8 mouse cellular contexts compared by ENCODE assay signal in the genomic region with DNA sequence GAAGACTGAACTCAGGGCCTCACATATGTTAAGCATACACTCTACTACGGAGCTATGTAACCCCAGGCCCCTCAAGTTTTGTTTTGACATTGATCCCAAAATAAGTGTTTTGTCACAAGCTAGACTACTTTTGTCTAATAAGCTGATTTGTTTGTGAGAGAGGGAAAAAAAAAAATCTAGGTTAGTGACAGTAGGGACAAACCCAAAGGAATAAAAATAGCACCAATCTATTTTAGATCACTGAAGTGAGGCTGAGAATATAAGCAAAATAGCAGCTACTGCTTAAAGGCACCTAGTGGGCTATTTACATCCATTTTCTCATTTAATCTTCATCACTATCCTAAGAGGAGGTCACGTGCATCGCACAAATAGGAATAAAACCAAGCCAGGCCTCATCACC. TPM values are rescaled to one million over a fixed set of nuclear protein-coding genes. Genes with fewer than 3 reads are reported as not detected.
DNase-seq lines count a peak whose midpoint lies in the region; ATAC-seq and TF ChIP-seq lines count a peak whose summit lies in the region.

No protein-coding gene starts in this region.

- no peak for TF ChIP-seq POLR2A in kidney, adult 2 months (IDR thresholded peaks at IDR 0.05; ENCODE audit: low read depth, low read length)

- H3K4me3 ChIP-seq in kidney, adult 2 months (ENCODE audit: insufficient read depth, low read depth, low read length): 0 out of 2 replicates have a peak overlapping the region, but pooled peaks have one; percentile 74
- H3K4me3 ChIP-seq in brown adipose tissue, adult 24 weeks (ENCODE audit: insufficient read depth, low read depth, low read length): peak overlapping the region; percentile 80
- H3K4me3 ChIP-seq in hindbrain, embryonic 14.5 days (replicated peaks; ENCODE audit: low read length): peak overlapping the region; percentile 60
- peak overlapping the region; percentile 56 for H3K4me3 ChIP-seq in midbrain, embryonic 13.5 days (replicated peaks)

- no peak overlapping the region for H3K27ac ChIP-seq in kidney, adult 2 months (ENCODE audit: insufficient read depth, low read depth, low read length)
- no peak overlapping the region for H3K27ac ChIP-seq in brown adipose tissue, adult 24 weeks (replicated peaks; ENCODE audit: low read depth, low read length)
- no peak overlapping the region for H3K27ac ChIP-seq in hindbrain, embryonic 14.5 days
- no peak overlapping the region for H3K27ac ChIP-seq in midbrain, embryonic 13.5 days

- 71% methylated on average over 3 of the region's 3 CpGs for WGBS in kidney, adult 2 months
- 89% methylated on average over 3 of the region's 3 CpGs for WGBS in hindbrain, embryonic 14.5 days
- 83% methylated on average over 3 of the region's 3 CpGs for WGBS in midbrain, embryonic 13.5 days

- no peak for DNase-seq in kidney, adult 2 months
- DNase-seq in kidney, adult 18-20 months: no peak
- no peak for DNase-seq in hindbrain, embryonic 14.5 days (ENCODE audit: low spot score)
- DNase-seq in cerebellum, postnatal 14 days: no peak
- DNase-seq in adrenal gland, postnatal 25 days: no peak
- no peak for DNase-seq in lung, postnatal 14 days

- no peaks in the 10 kb centered on the region for H3K9me3 ChIP-seq in hindbrain, embryonic 14.5 days (ENCODE audit: control insufficient read depth, low read length)
- H3K9me3 ChIP-seq in midbrain, embryonic 13.5 days: no peaks in the 10 kb centered on the region

- H3K27me3 ChIP-seq in kidney, adult 2 months (replicated peaks; ENCODE audit: control insufficient read depth, insufficient read depth, low read length): no peaks in the 10 kb centered on the region
- H3K27me3 ChIP-seq in hindbrain, embryonic 14.5 days (ENCODE audit: control insufficient read depth, insufficient read depth, low read length): no peaks in the 10 kb centered on the region
- H3K27me3 ChIP-seq in midbrain, embryonic 13.5 days: 0 out of 2 replicates have a peak, but pooled peaks cover 10% of the 10 kb centered on the region

- no peak for ATAC-seq in hindbrain, embryonic 14.5 days (ENCODE audit: low FRiP score)
- ATAC-seq in midbrain, embryonic 13.5 days: no peak

- H3K9ac ChIP-seq in hindbrain, embryonic 14.5 days: peak overlapping the region; percentile 70
- peak overlapping the region; percentile 73 for H3K9ac ChIP-seq in midbrain, embryonic 13.5 days (replicated peaks)

- H3K36me3 ChIP-seq in kidney, adult 2 months (ENCODE audit: control insufficient read depth, insufficient read depth, low read length): no peaks in the 10 kb centered on the region
- H3K36me3 ChIP-seq in hindbrain, embryonic 14.5 days (replicated peaks; ENCODE audit: control insufficient read depth, insufficient read depth): peaks cover 7% of the 10 kb centered on the region; the same call in 1 of the 2 replicates
- no peaks in the 10 kb centered on the region for H3K36me3 ChIP-seq in midbrain, embryonic 13.5 days

- H3K4me1 ChIP-seq in kidney, adult 2 months (ENCODE audit: control insufficient read depth, insufficient read depth, low read length): peaks cover 2% of the 10 kb centered on the region; the same call in 1 of the 2 replicates
- peaks cover 5% of the 10 kb centered on the region for H3K4me1 ChIP-seq in brown adipose tissue, adult 24 weeks (ENCODE audit: control insufficient read depth, insufficient read depth, insufficient read length, low read length)
- peaks cover 20% of the 10 kb centered on the region for H3K4me1 ChIP-seq in hindbrain, embryonic 14.5 days (replicated peaks; ENCODE audit: control insufficient read depth, insufficient read depth, low read length)
- H3K4me1 ChIP-seq in midbrain, embryonic 13.5 days (replicated peaks): peaks cover 32% of the 10 kb centered on the region

- no peak for TF ChIP-seq CTCF in kidney, adult 2 months (conservative IDR thresholded peaks at IDR 0.05; ENCODE audit: insufficient read depth, insufficient read length, low read depth, low read length)

- H3K4me2 ChIP-seq in hindbrain, embryonic 14.5 days (replicated peaks): peak overlapping the region; percentile 96
- H3K4me2 ChIP-seq in midbrain, embryonic 13.5 days (replicated peaks): peak overlapping the region; percentile 79

RNA-seq across cellular contexts. Expression of a gene that starts 1.4 kb away (rescaled TPM):
- polyA plus RNA-seq in kidney, adult 2 months (2012; rRNA removed): 23.7 and 26.2 TPM in 2 replicates
- 9.6 and 10.3 TPM in 2 replicates for polyA plus RNA-seq in brown adipose tissue, adult 24 weeks (2012; ENCODE audit: insufficient read depth, insufficient read length, missing spikeins)
- polyA plus RNA-seq in hindbrain, embryonic 14.5 days (2014; fragmentation: Nextera tagmentation; extraction: Ambion mirVana): 67.6 and 69.1 TPM in 2 replicates
- 73.7 and 74.6 TPM in 2 replicates for polyA plus RNA-seq in midbrain, embryonic 13.5 days (2015; fragmentation: Nextera tagmentation; extraction: Ambion mirVana)
- 33.1 and 34.2 TPM in 2 replicates for total RNA-seq in adrenal gland, postnatal 25 days (2021)

RNA-seq across cellular contexts. Expression of a gene that starts 22.2 kb away (rescaled TPM):
- polyA plus RNA-seq in kidney, adult 2 months (2012; rRNA removed): 3,607 and 3,750 TPM in 2 replicates
- 4,354 and 4,380 TPM in 2 replicates for polyA plus RNA-seq in brown adipose tissue, adult 24 weeks (2012; ENCODE audit: insufficient read depth, insufficient read length, missing spikeins)
- 1,225 and 1,275 TPM in 2 replicates for polyA plus RNA-seq in hindbrain, embryonic 14.5 days (2014; fragmentation: Nextera tagmentation; extraction: Ambion mirVana)
- 750 and 771 TPM in 2 replicates for polyA plus RNA-seq in midbrain, embryonic 13.5 days (2015; fragmentation: Nextera tagmentation; extraction: Ambion mirVana)
- 781 and 926 TPM in 2 replicates for total RNA-seq in adrenal gland, postnatal 25 days (2021)

RNA-seq across cellular contexts. Expression of a gene that starts 27.6 kb away (rescaled TPM):
- 1.5 and 1.8 TPM in 2 replicates for polyA plus RNA-seq in kidney, adult 2 months (2012; rRNA removed)
- polyA plus RNA-seq in brown adipose tissue, adult 24 weeks (2012; ENCODE audit: insufficient read depth, insufficient read length, missing spikeins): 1.0 and 7.8 TPM in 2 replicates
- 12.0 and 13.4 TPM in 2 replicates for polyA plus RNA-seq in hindbrain, embryonic 14.5 days (2014; fragmentation: Nextera tagmentation; extraction: Ambion mirVana)
- 41.1 and 52.8 TPM in 2 replicates for polyA plus RNA-seq in midbrain, embryonic 13.5 days (2015; fragmentation: Nextera tagmentation; extraction: Ambion mirVana)
- total RNA-seq in adrenal gland, postnatal 25 days (2021): 5.6 and 6.0 TPM in 2 replicates

RNA-seq across cellular contexts. Expression of a gene that starts 33.5 kb away (rescaled TPM):
- 122 and 126 TPM in 2 replicates for polyA plus RNA-seq in kidney, adult 2 months (2012; rRNA removed)
- polyA plus RNA-seq in brown adipose tissue, adult 24 weeks (2012; ENCODE audit: insufficient read depth, insufficient read length, missing spikeins): 28.7 and 44.7 TPM in 2 replicates
- 231 and 234 TPM in 2 replicates for polyA plus RNA-seq in hindbrain, embryonic 14.5 days (2014; fragmentation: Nextera tagmentation; extraction: Ambion mirVana)
- 247 and 260 TPM in 2 replicates for polyA plus RNA-seq in midbrain, embryonic 13.5 days (2015; fragmentation: Nextera tagmentation; extraction: Ambion mirVana)
- 102 and 132 TPM in 2 replicates for total RNA-seq in adrenal gland, postnatal 25 days (2021)
